Comparison of ENCODE assay signal across 27 mouse cellular contexts in the genomic region with DNA sequence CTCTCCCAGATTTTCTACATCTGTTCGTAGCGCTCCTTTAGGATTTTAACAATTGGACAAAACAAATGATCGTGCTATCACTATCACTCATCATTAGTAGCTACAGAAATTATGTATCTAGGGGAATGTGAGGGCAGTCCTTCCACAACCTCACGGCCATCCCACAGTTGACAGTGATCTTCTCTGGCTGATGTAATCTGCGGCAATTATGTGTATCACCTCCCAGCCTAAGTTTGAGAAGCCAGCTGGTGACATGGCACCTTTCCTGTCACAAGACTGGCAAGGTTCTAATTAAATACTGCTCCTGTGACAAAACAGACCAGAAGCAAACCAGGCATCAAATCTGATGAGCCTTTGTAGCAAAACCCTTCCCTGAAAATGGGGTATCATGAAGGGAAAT. TPM values are rescaled to one million over a fixed set of nuclear protein-coding genes. Genes with fewer than 3 reads are reported as not detected.
DNase-seq lines count a peak whose midpoint lies in the region; ATAC-seq and TF ChIP-seq lines count a peak whose summit lies in the region.
"Had no signal": no experiment of that assay in that cellular context is flagged by ENCODE, and none has a peak within 500 bp of the region (broad histone marks: within the 10 kb centered on the region; RNA-seq: fewer than 3 reads in every experiment).

No protein-coding gene starts in this region.

- no peak overlapping the region for H3K27ac ChIP-seq in midbrain, embryonic 11.5 days (ENCODE audit: low read depth, low read length)
- no peak overlapping the region for H3K27ac ChIP-seq in midbrain, postnatal 0 days (ENCODE audit: low read depth, low read length)
- H3K27ac ChIP-seq in ES-Bruce4 (ENCODE audit: insufficient read depth, low read length), result peak overlapping the region; percentile 73
- H3K27ac ChIP-seq in intestine, embryonic 15.5 days, result no peak overlapping the region
- H3K27ac ChIP-seq: embryonic facial prominence, embryonic 10.5 days; forebrain, embryonic 10.5 days; heart, adult 2 months; hindbrain, embryonic 10.5 days; hindbrain, embryonic 15.5 days had no signal

- peak; percentile 61 for DNase-seq in midbrain, embryonic 11.5 days (ENCODE audit: low spot score, missing footprints)
- no peak for DNase-seq in midbrain, postnatal 0 days (ENCODE audit: low spot score)
- DNase-seq in brain, embryonic 14.5 days (ENCODE audit: low read depth), result peak; percentile 21
- no peak for DNase-seq in frontal cortex, postnatal 14 days (ENCODE audit: low spot score in 2 of 2)
- DNase-seq in urinary bladder, postnatal 10 days (ENCODE audit: low spot score), result no peak
- DNase-seq: adrenal gland, postnatal 10 days; cerebellum, adult 18-20 months; cerebellum, adult 9-11 months; gastrocnemius, postnatal 10 days; heart, adult 2 months had no signal

- H3K9ac ChIP-seq in midbrain, embryonic 11.5 days (ENCODE audit: low read length), result no peak overlapping the region
- no peak overlapping the region for H3K9ac ChIP-seq in midbrain, postnatal 0 days (replicated peaks; ENCODE audit: low read length, poor library complexity, severe bottlenecking)
- H3K9ac ChIP-seq in ES-Bruce4 (ENCODE audit: low read depth, poor library complexity, severe bottlenecking), result no peak overlapping the region
- H3K9ac ChIP-seq in intestine, embryonic 15.5 days, result no peak overlapping the region
- H3K9ac ChIP-seq: heart, embryonic 12.5 days; hindbrain, embryonic 15.5 days had no signal

- H3K4me3 ChIP-seq in midbrain, embryonic 11.5 days (ENCODE audit: low read depth, low read length), result no peak overlapping the region
- H3K4me3 ChIP-seq in midbrain, postnatal 0 days (ENCODE audit: low read depth, low read length), result no peak overlapping the region
- no peak overlapping the region for H3K4me3 ChIP-seq in ES-Bruce4 (ENCODE audit: low read depth, low read length)
- no peak overlapping the region for H3K4me3 ChIP-seq in intestine, embryonic 15.5 days (replicated peaks)
- H3K4me3 ChIP-seq: embryonic facial prominence, embryonic 10.5 days; erythroblast, embryonic 14.5 days; forebrain, embryonic 10.5 days; heart, adult 2 months; heart, embryonic 12.5 days; hindbrain, embryonic 10.5 days; hindbrain, embryonic 15.5 days had no signal

- no peaks in the 10 kb centered on the region for H3K4me1 ChIP-seq in midbrain, embryonic 11.5 days (ENCODE audit: control insufficient read depth, insufficient read depth, low read length)
- H3K4me1 ChIP-seq in midbrain, postnatal 0 days (ENCODE audit: insufficient read depth, low read length), result no peaks in the 10 kb centered on the region
- H3K4me1 ChIP-seq in ES-Bruce4 (ENCODE audit: control insufficient read depth, insufficient read depth, low read length), result no peaks in the 10 kb centered on the region
- H3K4me1 ChIP-seq in intestine, embryonic 15.5 days (replicated peaks), result peaks cover 7% of the 10 kb centered on the region; the same call in 1 of the 2 replicates
- H3K4me1 ChIP-seq: embryonic facial prominence, embryonic 10.5 days; forebrain, embryonic 10.5 days; hindbrain, embryonic 10.5 days; hindbrain, embryonic 15.5 days had no signal

- no peak for TF ChIP-seq POLR2A in ES-Bruce4 (IDR thresholded peaks at IDR 0.05; ENCODE audit: insufficient read depth, low read length)
- no peak for TF ChIP-seq POLR2A in brain, embryonic 14.5 days (IDR thresholded peaks at IDR 0.05; ENCODE audit: borderline replicate concordance, extremely low read depth, insufficient read depth, insufficient read length, poor library complexity, severe bottlenecking)

- no peaks in the 10 kb centered on the region for H3K27me3 ChIP-seq in midbrain, embryonic 11.5 days (ENCODE audit: control insufficient read depth, insufficient read depth, low read length)
- H3K27me3 ChIP-seq in midbrain, postnatal 0 days (ENCODE audit: insufficient read depth, low read length), result no peaks in the 10 kb centered on the region
- H3K27me3 ChIP-seq in ES-Bruce4 (ENCODE audit: control insufficient read depth, insufficient read depth, low read length, poor library complexity, severe bottlenecking), result no peaks in the 10 kb centered on the region
- no peaks in the 10 kb centered on the region for H3K27me3 ChIP-seq in intestine, embryonic 15.5 days (replicated peaks)
- H3K27me3 ChIP-seq: heart, embryonic 12.5 days; hindbrain, embryonic 15.5 days had no signal

- no peaks in the 10 kb centered on the region for H3K9me3 ChIP-seq in midbrain, embryonic 11.5 days (ENCODE audit: control insufficient read depth, low read length)
- H3K9me3 ChIP-seq in midbrain, postnatal 0 days (ENCODE audit: low read length), result no peaks in the 10 kb centered on the region
- no peaks in the 10 kb centered on the region for H3K9me3 ChIP-seq in ES-Bruce4 (replicated peaks; ENCODE audit: control insufficient read depth, insufficient read depth, low read length, poor library complexity, severe bottlenecking)
- no peaks in the 10 kb centered on the region for H3K9me3 ChIP-seq in intestine, embryonic 15.5 days
- H3K9me3 ChIP-seq: embryonic facial prominence, embryonic 10.5 days; forebrain, embryonic 10.5 days; heart, embryonic 12.5 days; hindbrain, embryonic 10.5 days; hindbrain, embryonic 15.5 days had no signal

- no peak overlapping the region for H3K4me2 ChIP-seq in midbrain, embryonic 11.5 days
- H3K4me2 ChIP-seq in midbrain, postnatal 0 days (ENCODE audit: low read depth, low read length, poor library complexity, severe bottlenecking), result no peak overlapping the region
- H3K4me2 ChIP-seq in intestine, embryonic 15.5 days (replicated peaks), result no peak overlapping the region
- H3K4me2 ChIP-seq: heart, embryonic 12.5 days; hindbrain, embryonic 15.5 days had no signal

- ATAC-seq in midbrain, embryonic 11.5 days (ENCODE audit: low FRiP score), result no peak
- no peak for ATAC-seq in midbrain, postnatal 0 days (ENCODE audit: low FRiP score)
- ATAC-seq in intestine, embryonic 15.5 days, result no peak
- ATAC-seq: forebrain, embryonic 14.5 days; intestine, postnatal 0 days had no signal

- 87% methylated on average over 5 of the region's 5 CpGs for WGBS in midbrain, embryonic 11.5 days
- WGBS in midbrain, postnatal 0 days, result 85% methylated on average over 5 of the region's 5 CpGs
- WGBS in intestine, embryonic 15.5 days, result 77% methylated on average over 5 of the region's 5 CpGs

- peaks cover 15% of the 10 kb centered on the region; the same call in 1 of the 2 replicates for H3K36me3 ChIP-seq in midbrain, embryonic 11.5 days (ENCODE audit: control insufficient read depth, insufficient read depth, low read length)
- H3K36me3 ChIP-seq in midbrain, postnatal 0 days (ENCODE audit: insufficient read depth, low read length), result peaks cover 17% of the 10 kb centered on the region
- peaks cover 50% of the 10 kb centered on the region for H3K36me3 ChIP-seq in ES-Bruce4 (ENCODE audit: control insufficient read depth, insufficient read depth, low read length, poor library complexity, severe bottlenecking)
- H3K36me3 ChIP-seq in intestine, embryonic 15.5 days, result peaks cover 20% of the 10 kb centered on the region; the same call in 1 of the 2 replicates

- no peak for TF ChIP-seq CTCF in midbrain, postnatal 0 days (IDR thresholded peaks at IDR 0.05)
- TF ChIP-seq CTCF in ES-Bruce4 (IDR thresholded peaks at IDR 0.05; ENCODE audit: low read depth, low read length), result no peak
- no peak for TF ChIP-seq CTCF in brain, embryonic 14.5 days (IDR thresholded peaks at IDR 0.05; ENCODE audit: borderline replicate concordance, extremely low read depth, insufficient read depth, insufficient read length)

- TF ChIP-seq EP300 in ES-Bruce4 (IDR thresholded peaks at IDR 0.05; ENCODE audit: insufficient read depth, low read depth, low read length), result no peak

RNA-seq across cellular contexts. Expression of gene Btf3, which starts 8.8 kb away (rescaled TPM):
- 823 and 852 TPM in 2 replicates for polyA plus RNA-seq in midbrain, embryonic 11.5 days (2014; fragmentation: Nextera tagmentation; extraction: Ambion mirVana)
- 269 and 303 TPM in 2 replicates for total RNA-seq in midbrain, postnatal 0 days (2014; rRNA removed)
- polyA plus RNA-seq in midbrain, postnatal 0 days (2015; fragmentation: Nextera tagmentation; extraction: Ambion mirVana), result 441 and 472 TPM in 2 replicates
- 1,083 and 1,169 TPM in 2 replicates for polyA plus RNA-seq in ES-Bruce4 (2011; ENCODE audit: insufficient read depth, insufficient read length, low read depth, missing spikeins)
- 459 and 601 TPM in 2 replicates for polyA plus RNA-seq in brain, embryonic 14.5 days (2012; rRNA removed)
- polyA plus RNA-seq in intestine, embryonic 15.5 days (2015; fragmentation: Nextera tagmentation; extraction: Ambion mirVana), result 620 and 754 TPM in 2 replicates

RNA-seq across cellular contexts. Expression of gene Gm21976, which starts 28.3 kb away (rescaled TPM):
- not detected in 2 replicates for polyA plus RNA-seq in midbrain, embryonic 11.5 days (2014; fragmentation: Nextera tagmentation; extraction: Ambion mirVana)
- 3.0 TPM in 1 of 2 replicates, not detected in the other for total RNA-seq in midbrain, postnatal 0 days (2014; rRNA removed)
- not detected in 2 replicates for polyA plus RNA-seq in midbrain, postnatal 0 days (2015; fragmentation: Nextera tagmentation; extraction: Ambion mirVana)
- polyA plus RNA-seq in ES-Bruce4 (2011; ENCODE audit: insufficient read depth, insufficient read length, low read depth, missing spikeins), result not detected in 2 replicates
- polyA plus RNA-seq in brain, embryonic 14.5 days (2012; rRNA removed), result not detected in 2 replicates
- polyA plus RNA-seq in intestine, embryonic 15.5 days (2015; fragmentation: Nextera tagmentation; extraction: Ambion mirVana), result not detected in 2 replicates
- total RNA-seq: adrenal gland, postnatal 10 days; adrenal gland, postnatal 4 days; ES-E14; gastrocnemius, postnatal 10 days; gastrocnemius, postnatal 4 days; heart, adult 2 months; heart, postnatal 25 days had no signal
- polyA plus RNA-seq: C2C12; embryonic facial prominence, embryonic 10.5 days; embryonic facial prominence, embryonic 14.5 days; erythroblast, embryonic 14.5 days; forebrain, embryonic 10.5 days; forebrain, embryonic 14.5 days; heart, adult 2 months; heart, embryonic 12.5 days; heart, embryonic 16.5 days; hindbrain, embryonic 10.5 days; hindbrain, embryonic 15.5 days; intestine, postnatal 0 days had no signal

RNA-seq across cellular contexts. Expression of gene Ankra2, which starts 45.1 kb away (rescaled TPM):
- polyA plus RNA-seq in midbrain, embryonic 11.5 days (2014; fragmentation: Nextera tagmentation; extraction: Ambion mirVana), result 40.6 and 41.9 TPM in 2 replicates
- total RNA-seq in midbrain, postnatal 0 days (2014; rRNA removed), result 81.8 and 102 TPM in 2 replicates
- polyA plus RNA-seq in midbrain, postnatal 0 days (2015; fragmentation: Nextera tagmentation; extraction: Ambion mirVana), result 102 and 109 TPM in 2 replicates
- polyA plus RNA-seq in ES-Bruce4 (2011; ENCODE audit: insufficient read depth, insufficient read length, low read depth, missing spikeins), result 34.4 and 34.6 TPM in 2 replicates
- 77.3 and 90.2 TPM in 2 replicates for polyA plus RNA-seq in brain, embryonic 14.5 days (2012; rRNA removed)
- polyA plus RNA-seq in intestine, embryonic 15.5 days (2015; fragmentation: Nextera tagmentation; extraction: Ambion mirVana), result 22.2 and 22.5 TPM in 2 replicates

RNA-seq across cellular contexts. Expression of gene Utp15, which starts 45.2 kb away (rescaled TPM):
- polyA plus RNA-seq in midbrain, embryonic 11.5 days (2014; fragmentation: Nextera tagmentation; extraction: Ambion mirVana), result 40.4 and 42.9 TPM in 2 replicates
- total RNA-seq in midbrain, postnatal 0 days (2014; rRNA removed), result 24.7 and 35.2 TPM in 2 replicates
- polyA plus RNA-seq in midbrain, postnatal 0 days (2015; fragmentation: Nextera tagmentation; extraction: Ambion mirVana), result 24.1 and 26.0 TPM in 2 replicates
- polyA plus RNA-seq in ES-Bruce4 (2011; ENCODE audit: insufficient read depth, insufficient read length, low read depth, missing spikeins), result 47.6 and 48.3 TPM in 2 replicates
- 21.8 and 22.8 TPM in 2 replicates for polyA plus RNA-seq in brain, embryonic 14.5 days (2012; rRNA removed)
- polyA plus RNA-seq in intestine, embryonic 15.5 days (2015; fragmentation: Nextera tagmentation; extraction: Ambion mirVana), result 34.0 and 35.7 TPM in 2 replicates

RNA-seq across cellular contexts. Expression of gene Foxd1, which starts 46.0 kb away (rescaled TPM):
- polyA plus RNA-seq in midbrain, embryonic 11.5 days (2014; fragmentation: Nextera tagmentation; extraction: Ambion mirVana), result 4.4 and 5.2 TPM in 2 replicates
- total RNA-seq in midbrain, postnatal 0 days (2014; rRNA removed), result 2.4 and 2.5 TPM in 2 replicates
- polyA plus RNA-seq in midbrain, postnatal 0 days (2015; fragmentation: Nextera tagmentation; extraction: Ambion mirVana), result 0.59 and 0.74 TPM in 2 replicates
- not detected in 2 replicates for polyA plus RNA-seq in ES-Bruce4 (2011; ENCODE audit: insufficient read depth, insufficient read length, low read depth, missing spikeins)
- 2.5 and 3.2 TPM in 2 replicates for polyA plus RNA-seq in brain, embryonic 14.5 days (2012; rRNA removed)
- polyA plus RNA-seq in intestine, embryonic 15.5 days (2015; fragmentation: Nextera tagmentation; extraction: Ambion mirVana), result 0.03 TPM in 1 of 2 replicates, not detected in the other
- polyA plus RNA-seq: erythroblast, embryonic 14.5 days; heart, embryonic 16.5 days; intestine, postnatal 0 days had no signal

Comparison
In these comparisons a context has a peak if more than half of its experiments do, and no peak if none do; other contexts are left out.
1. DNase-seq: peak in midbrain, embryonic 11.5 days (single experiment) and brain, embryonic 14.5 days (single experiment); none in midbrain, postnatal 0 days (single experiment), frontal cortex, postnatal 14 days (0 of 2) and urinary bladder, postnatal 10 days (single experiment).